Mouse (Mus musculus) erythroblast, embryonic 14.5 days (primary cell): ENCODE data around the gene Spn.

ENCODE experiments used
- GATA1 ChIP-seq: IDR thresholded peaks from 2 replicates; pipeline ENCODE4 v1.6.1; 2012; ENCODE audit warnings: low read length, inconsistent platforms, mixed read lengths
- TAL1 ChIP-seq: IDR thresholded peaks from 3 replicates; pipeline ENCODE4 v1.6.1; 2012; ENCODE audit warnings: low read length, inconsistent platforms, mixed read lengths

DNA sequence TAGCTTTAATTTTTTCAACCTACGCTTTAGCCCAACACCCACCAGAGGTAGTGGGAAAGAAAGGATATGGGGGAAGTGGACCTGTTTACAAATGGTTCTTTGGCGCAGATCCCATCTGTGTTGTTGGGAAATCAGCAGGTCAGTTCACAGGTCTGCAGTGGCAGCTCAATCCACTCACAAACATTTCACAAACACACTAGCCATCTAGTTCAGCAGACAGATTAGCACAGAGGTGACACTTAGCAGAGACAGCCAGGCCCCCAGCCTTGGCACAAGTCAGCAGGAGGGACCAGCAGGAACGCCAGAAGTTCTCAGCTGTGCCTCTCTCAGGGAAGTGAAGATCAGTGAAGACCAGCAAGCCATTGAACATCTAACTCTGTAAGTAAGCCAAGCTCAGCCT lies 10.3 kb upstream of the Spn start:
- TF ChIP-seq TAL1 (no peak), GATA1 (no peak)
